Mouse (Mus musculus): Measurements from ENCODE around the gene Sepsecs. TPM values are rescaled to one million over a fixed set of nuclear protein-coding genes. Genes with fewer than 3 reads are reported as not detected.
"Not testable (repeated sequence)": the region's sequence is repeated elsewhere in the genome, so short reads cannot be mapped to it uniquely, and the experiment has no call there.

Sepsecs gene
- 9.9 and 11.7 TPM in 2 replicates for polyA plus RNA-seq (2012; rRNA removed)

- no peaks in the 10 kb centered on the region for H3K27me3 ChIP-seq (ENCODE audit: control insufficient read depth, insufficient read depth, low read length)
- WGBS = 4% methylated on average over 56 of the region's 56 CpGs
- H3K4me3 ChIP-seq (replicated peaks; ENCODE audit: insufficient read depth, low read depth, low read length) = peak within 1 kb of the TSS; percentile 68
- no peak for TF ChIP-seq CTCF (IDR thresholded peaks at IDR 0.05; ENCODE audit: borderline replicate concordance, insufficient read depth, low read depth, low read length)
- TF ChIP-seq POLR2A (IDR thresholded peaks at IDR 0.05; ENCODE audit: borderline replicate concordance, insufficient read depth, low read length) = peak; percentile 55; the same call in 1 of the 2 replicates
- no peaks in the 10 kb centered on the region for H3K4me1 ChIP-seq (ENCODE audit: control insufficient read depth, insufficient read depth, low read length)
- DNase-seq = peak; percentile 91 to 95
- H3K27ac ChIP-seq (ENCODE audit: insufficient read depth, low read length) = no peak within 1 kb of the TSS
Observed at GRCm38 (mm10) chr5:52669426-52670191, at the start of gene Sepsecs. Gene Sepsecs, minus strand, starts transcription at chr5:52669708.

DNA sequence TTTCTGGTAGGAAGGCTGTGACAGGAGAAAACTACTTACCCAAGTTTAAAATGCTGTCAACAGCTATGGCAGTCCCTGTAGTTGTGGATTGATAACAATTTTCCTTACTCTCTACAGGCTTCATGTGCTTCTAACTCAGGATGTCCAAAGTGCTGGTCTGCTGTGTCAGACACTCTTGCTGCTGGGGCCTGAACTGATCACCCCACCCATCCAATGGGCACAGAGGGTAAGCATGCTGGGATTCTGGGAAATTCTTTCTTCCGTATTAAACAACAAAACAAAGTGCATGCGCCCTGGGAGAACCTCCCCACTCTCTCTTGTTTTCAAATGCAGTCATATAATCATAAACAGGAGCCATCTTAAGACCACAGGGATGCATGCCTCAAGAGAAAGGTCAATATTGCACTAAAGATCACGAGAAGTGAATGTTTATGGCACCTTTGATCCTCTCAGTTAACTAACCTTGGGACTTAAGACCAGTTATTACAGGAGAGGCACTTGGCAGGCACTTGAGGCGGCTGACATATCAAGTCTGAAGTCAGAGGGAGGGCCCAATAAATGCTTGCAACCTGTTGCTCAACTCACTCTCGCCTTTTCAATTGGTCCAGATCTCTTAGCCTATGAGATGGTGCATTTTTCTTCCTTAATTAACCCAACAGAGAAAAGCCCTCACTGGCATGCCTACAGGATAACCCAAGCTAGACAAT lies 47.4 kb upstream of the Sepsecs start:
- WGBS = 76% methylated on average over 5 of the region's 5 CpGs
- no peak overlapping the region for H3K27ac ChIP-seq (ENCODE audit: insufficient read depth, low read length)
- no peak for DNase-seq
- no peaks in the 10 kb centered on the region for H3K27me3 ChIP-seq (ENCODE audit: control insufficient read depth, insufficient read depth, low read length)
- H3K4me1 ChIP-seq (ENCODE audit: control insufficient read depth, insufficient read depth, low read length) = no peaks in the 10 kb centered on the region
- TF ChIP-seq CTCF (IDR thresholded peaks at IDR 0.05; ENCODE audit: borderline replicate concordance, insufficient read depth, low read depth, low read length) = no peak
- no peak for TF ChIP-seq POLR2A (IDR thresholded peaks at IDR 0.05; ENCODE audit: borderline replicate concordance, insufficient read depth, low read length)
- no peak overlapping the region for H3K4me3 ChIP-seq (replicated peaks; ENCODE audit: insufficient read depth, low read depth, low read length)

- no peak overlapping the region for H3K27ac ChIP-seq (ENCODE audit: insufficient read depth, low read length)
- no peak overlapping the region for H3K4me3 ChIP-seq (replicated peaks; ENCODE audit: insufficient read depth, low read depth, low read length)
- H3K27me3 ChIP-seq (ENCODE audit: control insufficient read depth, insufficient read depth, low read length) = no peaks in the 10 kb centered on the region
- TF ChIP-seq POLR2A (IDR thresholded peaks at IDR 0.05; ENCODE audit: borderline replicate concordance, insufficient read depth, low read length) (no peak), CTCF (IDR thresholded peaks at IDR 0.05; ENCODE audit: borderline replicate concordance, insufficient read depth, low read depth, low read length) (no peak)
- no peaks in the 10 kb centered on the region for H3K4me1 ChIP-seq (ENCODE audit: control insufficient read depth, insufficient read depth, low read length)
- no peak for DNase-seq
Observed at GRCm38 (mm10) chr5:52712704-52713103, 43.2 kb upstream of the Sepsecs start.

DNA sequence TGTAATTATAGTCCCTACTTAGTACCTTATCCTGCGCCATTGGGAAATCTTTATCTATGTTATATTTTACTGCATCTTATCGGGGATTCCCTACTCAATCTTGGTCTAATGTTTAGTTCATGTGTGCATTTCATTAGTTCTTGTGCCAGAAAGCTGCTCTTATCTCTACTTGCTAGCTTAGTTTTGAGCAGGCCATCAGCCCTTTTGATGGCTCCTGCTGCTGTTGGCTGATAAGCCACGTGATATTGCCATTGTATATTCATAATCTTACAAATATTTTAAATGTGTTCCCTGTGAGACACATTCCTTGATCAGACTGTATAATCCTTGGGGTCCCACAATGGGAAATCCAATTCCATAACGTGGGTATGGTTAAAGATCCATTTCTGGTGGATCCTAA lies 35.1 kb upstream of the Sepsecs start:
- 74% methylated on average over 4 of the region's 4 CpGs for WGBS
- no peak for DNase-seq
- Histone ChIP-seq H3K27ac (ENCODE audit: insufficient read depth, low read length) (no peak overlapping the region), H3K4me1 (ENCODE audit: control insufficient read depth, insufficient read depth, low read length) (no peaks in the 10 kb centered on the region), H3K4me3 (replicated peaks; ENCODE audit: insufficient read depth, low read depth, low read length) (no peak overlapping the region), H3K27me3 (ENCODE audit: control insufficient read depth, insufficient read depth, low read length) (no peaks in the 10 kb centered on the region)
- no peak for TF ChIP-seq CTCF (IDR thresholded peaks at IDR 0.05; ENCODE audit: borderline replicate concordance, insufficient read depth, low read depth, low read length)
- no peak for TF ChIP-seq POLR2A (IDR thresholded peaks at IDR 0.05; ENCODE audit: borderline replicate concordance, insufficient read depth, low read length)

- DNase-seq; H3K4me3 ChIP-seq (replicated peaks; ENCODE audit: insufficient read depth, low read depth, low read length); H3K27ac ChIP-seq (ENCODE audit: insufficient read depth, low read length); H3K4me1 ChIP-seq (ENCODE audit: control insufficient read depth, insufficient read depth, low read length); H3K27me3 ChIP-seq (ENCODE audit: control insufficient read depth, insufficient read depth, low read length): not testable (repeated sequence)
- 85% methylated on average over 7 of the region's 7 CpGs for WGBS
Observed at GRCm38 (mm10) chr5:52697882-52698440, 28.5 kb upstream of the Sepsecs start.

GRCm38 (mm10) chr5:52697291-52697690 lies 27.8 kb upstream of the Sepsecs start:
- no peaks in the 10 kb centered on the region for H3K27me3 ChIP-seq (ENCODE audit: control insufficient read depth, insufficient read depth, low read length)
- no peaks in the 10 kb centered on the region for H3K4me1 ChIP-seq (ENCODE audit: control insufficient read depth, insufficient read depth, low read length)
- DNase-seq = no peak
- no peak overlapping the region for H3K27ac ChIP-seq (ENCODE audit: insufficient read depth, low read length)
- TF ChIP-seq CTCF (IDR thresholded peaks at IDR 0.05; ENCODE audit: borderline replicate concordance, insufficient read depth, low read depth, low read length) = no peak
- TF ChIP-seq POLR2A (IDR thresholded peaks at IDR 0.05; ENCODE audit: borderline replicate concordance, insufficient read depth, low read length) = no peak
- 93% methylated on average over 1 of the region's 1 CpGs for WGBS
- no peak overlapping the region for H3K4me3 ChIP-seq (replicated peaks; ENCODE audit: insufficient read depth, low read depth, low read length)

GRCm38 (mm10) chr5:52687741-52688455 lies 18.4 kb upstream of the Sepsecs start:
- Histone ChIP-seq H3K4me3 (replicated peaks; ENCODE audit: insufficient read depth, low read depth, low read length) (no peak overlapping the region), H3K27ac (ENCODE audit: insufficient read depth, low read length) (no peak overlapping the region), H3K4me1 (ENCODE audit: control insufficient read depth, insufficient read depth, low read length) (no peaks in the 10 kb centered on the region), H3K27me3 (ENCODE audit: control insufficient read depth, insufficient read depth, low read length) (no peaks in the 10 kb centered on the region)
- TF ChIP-seq CTCF (IDR thresholded peaks at IDR 0.05; ENCODE audit: borderline replicate concordance, insufficient read depth, low read depth, low read length) (no peak), POLR2A (IDR thresholded peaks at IDR 0.05; ENCODE audit: borderline replicate concordance, insufficient read depth, low read length) (no peak)
- 76% methylated on average over 6 of the region's 6 CpGs for WGBS
- DNase-seq = no peak

Data from cerebellum, adult 2 months (tissue).